Mouse (Mus musculus): ENCODE results near the gene Lama5.

The Lama5 gene

DNA sequence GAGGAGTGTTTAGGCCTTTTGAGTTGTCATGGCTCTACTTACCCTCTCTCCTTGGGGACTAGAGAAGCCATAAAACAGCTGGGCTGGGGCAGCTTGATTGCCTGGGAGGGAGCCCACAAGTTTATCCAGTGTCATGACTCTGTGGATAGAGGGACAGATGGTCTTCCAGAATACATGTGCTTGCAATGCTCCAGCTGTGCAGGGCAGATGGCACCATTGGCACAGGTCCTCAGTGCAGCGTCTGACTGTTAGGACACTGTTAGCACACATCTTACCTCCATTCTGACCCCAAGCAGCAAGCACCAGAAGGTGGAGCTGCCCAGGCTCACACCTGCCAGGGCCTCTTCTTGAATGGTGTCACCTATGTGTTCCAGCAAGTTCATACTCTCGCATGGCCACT lies 59.8 kb downstream of the Lama5 start:
- in situ Hi-C loops (cut with MboI, MseI) = no loop called here

DNA sequence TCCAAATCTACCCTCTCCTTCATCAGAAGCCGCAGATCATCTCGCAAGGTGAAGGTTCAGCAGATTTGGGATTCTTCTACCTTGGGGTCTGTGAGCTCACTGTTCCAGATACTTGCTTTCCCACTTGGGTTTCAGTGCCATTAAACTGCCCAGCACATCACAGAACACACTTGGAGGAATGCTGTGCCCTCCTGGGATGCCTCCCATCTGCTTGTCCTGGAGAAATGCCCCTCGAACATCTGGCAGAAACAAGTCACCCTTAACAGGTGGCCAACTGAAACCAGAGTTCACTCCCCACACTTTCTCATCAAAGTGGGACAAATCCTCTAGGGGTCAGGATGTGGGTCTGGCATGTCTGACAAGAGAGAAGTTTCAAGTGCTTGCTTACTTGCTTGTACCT lies 67.0 kb downstream of the Lama5 start:
- in situ Hi-C loops (cut with MboI, MseI) = no loop called here

DNA sequence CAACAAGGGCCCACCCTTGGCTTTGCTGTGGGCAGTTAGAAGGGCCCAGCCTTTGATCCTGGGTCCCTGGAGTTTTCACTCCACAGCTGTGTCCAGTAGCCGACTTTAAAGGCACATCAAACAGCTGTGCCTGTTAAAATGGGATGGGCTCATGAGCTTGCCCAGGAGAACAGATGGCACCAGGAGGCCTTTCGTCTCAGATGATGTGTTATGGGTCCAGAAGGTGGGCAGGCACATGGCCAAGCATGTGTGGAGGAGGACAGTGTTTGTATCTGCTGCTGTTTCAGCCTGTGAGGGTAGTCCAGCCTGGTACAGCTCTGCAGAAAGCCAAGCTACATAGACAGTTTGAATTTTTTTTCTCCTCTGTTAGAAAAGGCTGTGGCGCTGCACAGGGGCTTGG lies 70.9 kb downstream of the Lama5 start:
- in situ Hi-C loops (cut with MboI, MseI) = no loop called here

DNA sequence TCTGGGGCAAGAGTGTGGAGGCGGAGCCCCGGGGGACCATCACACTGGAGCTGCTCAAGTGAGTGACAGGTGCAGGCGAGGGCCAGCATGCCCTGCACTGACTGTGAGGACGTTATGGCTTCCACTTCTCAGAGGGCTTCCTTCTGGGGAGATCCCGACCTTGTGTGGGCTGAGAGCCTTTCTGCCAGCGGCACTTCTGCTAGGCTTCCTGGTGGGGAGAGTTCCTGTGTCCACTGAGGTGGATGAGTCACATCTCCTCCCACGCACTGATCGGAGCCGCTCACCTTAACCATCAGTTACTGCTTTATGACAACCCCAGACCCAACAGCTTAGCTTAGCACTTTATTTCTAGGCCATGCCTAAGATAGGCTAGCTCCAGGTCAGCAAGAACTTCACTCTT lies 77.1 kb downstream of the Lama5 start:
- in situ Hi-C loops (cut with MboI, MseI) = no loop called here

DNA sequence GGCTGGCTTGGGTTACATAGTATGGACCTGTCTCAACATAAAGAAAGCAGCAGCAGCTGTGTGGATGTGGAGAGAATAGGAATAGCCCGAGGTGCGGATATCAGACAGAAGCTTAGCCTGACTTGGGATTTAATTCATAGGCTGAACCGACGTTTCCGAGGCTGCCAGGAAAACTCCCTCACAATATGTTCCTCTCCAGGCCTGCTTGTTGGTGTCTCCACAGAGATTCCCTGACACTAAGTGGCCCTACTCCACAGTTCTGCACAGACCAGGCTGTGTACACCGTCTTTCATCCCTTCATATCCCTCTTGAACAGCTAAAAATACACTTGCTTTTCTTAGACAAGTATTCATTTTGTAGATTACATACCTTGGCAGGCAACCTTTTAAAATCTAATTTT lies 78.3 kb downstream of the Lama5 start:
- in situ Hi-C loops (cut with MboI, MseI) = no loop called here

DNA sequence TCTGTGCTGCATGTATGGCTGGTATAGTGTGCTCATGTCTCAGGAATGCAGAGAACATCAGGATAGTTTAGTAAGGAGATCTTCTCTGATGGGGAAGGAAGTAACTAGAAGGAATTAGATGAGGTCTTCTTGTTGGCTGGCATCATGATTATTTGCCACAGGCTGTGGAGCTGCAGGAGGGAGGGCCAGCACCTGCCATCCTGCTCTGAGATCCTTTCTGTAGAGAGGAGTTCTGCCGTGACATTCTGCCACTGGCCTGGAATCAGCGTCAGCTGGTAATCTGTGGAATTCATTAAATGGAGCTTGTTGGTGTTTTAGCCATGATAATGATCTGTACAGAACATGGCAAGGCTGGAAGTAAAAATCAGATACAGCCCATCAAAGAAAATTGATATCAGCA lies 79.6 kb downstream of the Lama5 start:
- in situ Hi-C loops (cut with MboI, MseI) = no loop called here

DNA sequence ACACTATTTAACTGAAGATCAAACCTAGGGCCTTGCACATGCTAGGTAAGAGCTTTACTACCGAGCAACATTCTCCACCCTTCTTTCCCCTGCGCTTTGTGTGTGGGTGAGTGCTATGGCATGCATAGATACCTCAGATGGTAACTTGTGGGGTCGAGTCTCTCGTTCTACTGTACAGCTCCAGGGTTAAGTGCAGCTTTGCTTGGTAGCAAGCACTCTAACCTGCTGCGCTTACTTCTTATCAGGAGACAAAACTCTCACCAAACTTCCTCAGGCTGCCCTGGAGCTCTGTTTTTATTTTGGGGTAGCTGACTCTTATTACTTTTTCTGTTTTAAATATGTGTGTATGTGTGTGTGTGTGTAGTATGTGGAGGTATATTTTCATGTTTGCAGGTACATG lies 90.2 kb downstream of the Lama5 start:
- in situ Hi-C loops (cut with MboI, MseI) = no loop called here

DNA sequence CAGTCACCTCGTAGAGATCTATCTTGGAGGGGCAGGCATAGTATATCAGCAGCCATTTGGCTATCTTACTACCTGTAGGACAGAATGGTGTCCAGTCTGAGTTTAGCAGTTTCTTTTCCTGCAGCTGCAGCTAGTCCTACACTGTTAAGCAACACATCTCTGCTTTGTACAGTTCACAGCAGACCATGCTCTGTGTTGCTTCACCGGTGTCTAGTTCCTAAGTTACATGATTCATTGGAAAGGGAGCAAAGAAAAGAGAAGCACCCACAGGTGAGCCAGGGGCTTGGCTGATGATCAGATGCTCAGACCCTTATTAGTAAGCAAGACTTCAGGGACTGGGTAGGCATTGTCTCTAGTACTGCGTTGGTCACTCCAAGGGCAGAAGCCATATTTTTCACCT lies 91.7 kb downstream of the Lama5 start:
- in situ Hi-C loops (cut with MboI, MseI) = no loop called here

DNA sequence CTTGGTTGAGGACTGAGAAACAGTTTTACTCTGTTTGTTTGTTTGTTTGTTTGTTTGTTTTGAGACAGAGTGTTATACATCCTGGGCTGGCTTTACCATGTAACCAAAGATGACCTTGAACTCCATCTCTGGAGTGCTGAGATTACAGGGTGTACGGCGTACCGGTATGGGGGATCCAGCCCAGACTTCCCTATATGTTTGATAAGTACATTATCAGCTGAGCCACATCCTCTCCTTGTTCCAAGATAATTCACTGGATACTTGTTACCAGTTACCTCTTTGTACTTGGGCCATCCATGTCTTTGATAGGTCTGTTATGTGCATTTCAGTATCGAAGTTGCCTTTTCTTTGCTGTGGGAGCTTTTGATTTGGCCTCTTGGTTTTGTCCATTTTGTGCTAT lies 92.4 kb downstream of the Lama5 start:
- in situ Hi-C loops (cut with MboI, MseI) = no loop called here

DNA sequence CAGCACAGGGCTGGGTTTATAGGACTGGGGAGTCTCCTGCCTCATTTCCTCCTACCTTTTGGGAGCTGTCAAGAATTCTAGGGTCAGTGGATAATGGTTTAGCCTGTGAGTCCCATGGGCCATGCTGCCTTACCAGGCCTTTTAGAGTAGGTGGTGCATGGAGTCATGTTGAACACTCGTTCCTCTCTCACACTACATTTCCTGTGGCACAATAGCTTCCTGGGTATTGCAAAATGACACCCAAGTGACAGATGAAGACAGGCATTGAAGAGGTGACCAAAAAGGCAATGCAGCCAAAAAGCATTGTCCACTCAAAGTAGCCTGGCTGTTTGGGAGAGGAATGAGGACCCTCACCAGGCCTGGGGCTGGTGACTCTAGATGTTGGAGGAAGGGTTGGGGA lies 98.0 kb downstream of the Lama5 start:
- in situ Hi-C loops (cut with MboI, MseI) = no loop called here

All from T-helper 17 cell (primary cell).